Mouse (Mus musculus) c-Kit-positive CD71-positive TER-119-negative erythroid progenitor cells, embryonic 14.5 days (primary cell): Measurements from ENCODE around the gene Atp5g3.
"Not testable (repeated sequence)": the region's sequence is repeated elsewhere in the genome, so short reads cannot be mapped to it uniquely, and the experiment has no call there.

Source experiments
- DNase-seq: peaks from one replicate; pipeline ENCODE4 v3.0.0-alpha.2; 2013; ENCODE audit warnings: low read depth

Gene Atp5g3

GRCm38 (mm10) chr2:73896919-73897318, 14.2 kb downstream of the Atp5g3 start:
- not testable (repeated sequence) for DNase-seq

GRCm38 (mm10) chr2:73893473-73894270, 17.5 kb downstream of the Atp5g3 start:
- no peak for DNase-seq

- peak; percentile 99 for DNase-seq
These were observed 18.4 kb downstream of the Atp5g3 start, which contains the start of gene Atf2 for GRCm38 (mm10) chr2:73892464-73893296. Atf2 (minus strand) TSS chr2:73892639.

- DNase-seq: no peak
These were observed 19.2 kb downstream of the Atp5g3 start for GRCm38 (mm10) chr2:73891701-73892463.

- DNase-seq: no peak
These were observed 25.1 kb downstream of the Atp5g3 start for GRCm38 (mm10) chr2:73885997-73886396.

GRCm38 (mm10) chr2:73877891-73878290, 33.2 kb downstream of the Atp5g3 start:
- DNase-seq: no peak

- no peak for DNase-seq
These were observed 43.2 kb downstream of the Atp5g3 start for GRCm38 (mm10) chr2:73867764-73868487.

GRCm38 (mm10) chr2:73860046-73860624, 51.0 kb downstream of the Atp5g3 start:
- peak; percentile 20 for DNase-seq
